Mouse (Mus musculus): ENCODE measurements around the gene Gm7903. TPM values are rescaled to one million over a fixed set of nuclear protein-coding genes. Genes with fewer than 3 reads are reported as not detected.
"Not testable (repeated sequence)": the region's sequence is repeated elsewhere in the genome, so short reads cannot be mapped to it uniquely, and the experiment has no call there.

Gene Gm7903
- polyA plus RNA-seq (2016; fragmentation: Nextera tagmentation; extraction: Ambion mirVana) = not detected in 2 replicates

DNA sequence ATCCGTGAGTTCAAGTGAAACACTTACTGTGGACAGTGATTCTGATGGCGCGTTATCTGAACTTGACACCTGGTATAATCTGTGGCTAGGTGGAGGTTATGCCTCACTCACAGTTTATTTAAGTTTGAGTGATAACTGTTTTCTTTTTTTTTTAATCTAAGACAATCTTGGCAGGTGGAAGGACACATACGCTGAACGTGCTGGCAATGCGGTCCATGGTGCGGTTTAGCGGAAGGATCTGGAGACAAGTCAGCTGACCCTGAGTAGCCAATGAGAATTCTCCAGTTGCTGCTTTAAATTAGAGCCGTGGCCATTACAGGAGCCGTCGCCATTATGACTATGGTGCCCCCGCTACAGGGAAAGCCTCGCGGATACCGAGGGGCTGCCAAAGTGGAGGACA is at the start of gene Gm7903:
Gene Gm7903 (plus strand): TSS at position 301 of the 400 bp plus-strand sequence.
- H3K27me3 ChIP-seq (ENCODE audit: low read depth, poor library complexity, severe bottlenecking); H3K9me3 ChIP-seq (replicated peaks); H3K4me3 ChIP-seq; H3K27ac ChIP-seq; H3K4me1 ChIP-seq; DNase-seq (ENCODE audit: low spot score); H3K36me3 ChIP-seq: not testable (repeated sequence)
- WGBS = no CpG with 5 or more reads among the region's 15 CpGs

DNA sequence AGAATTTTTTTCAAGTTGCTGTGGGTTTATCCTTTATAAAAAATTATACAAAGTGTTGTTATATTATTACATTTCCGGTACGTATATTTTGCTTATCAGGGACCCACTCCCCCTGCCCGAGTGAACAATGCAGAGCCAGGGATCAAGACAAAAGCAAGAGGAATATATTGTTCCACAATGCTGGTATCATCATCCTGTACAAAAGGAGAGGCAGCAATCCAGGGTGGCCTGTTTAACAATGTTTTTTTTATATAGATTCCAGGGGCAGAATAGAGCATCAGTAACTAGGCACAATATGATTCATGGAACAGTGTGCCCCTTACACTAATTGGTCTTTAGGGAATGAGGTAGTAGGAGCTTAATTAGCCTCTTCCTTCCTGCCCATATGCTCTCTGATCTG is 30.1 kb upstream of the Gm7903 start:
- H3K4me3 ChIP-seq; DNase-seq (ENCODE audit: low spot score); H3K9me3 ChIP-seq (replicated peaks); H3K4me1 ChIP-seq; H3K27me3 ChIP-seq (ENCODE audit: low read depth, poor library complexity, severe bottlenecking); H3K27ac ChIP-seq; H3K36me3 ChIP-seq: not testable (repeated sequence)
- WGBS = no CpG with 5 or more reads among the region's 3 CpGs

DNA sequence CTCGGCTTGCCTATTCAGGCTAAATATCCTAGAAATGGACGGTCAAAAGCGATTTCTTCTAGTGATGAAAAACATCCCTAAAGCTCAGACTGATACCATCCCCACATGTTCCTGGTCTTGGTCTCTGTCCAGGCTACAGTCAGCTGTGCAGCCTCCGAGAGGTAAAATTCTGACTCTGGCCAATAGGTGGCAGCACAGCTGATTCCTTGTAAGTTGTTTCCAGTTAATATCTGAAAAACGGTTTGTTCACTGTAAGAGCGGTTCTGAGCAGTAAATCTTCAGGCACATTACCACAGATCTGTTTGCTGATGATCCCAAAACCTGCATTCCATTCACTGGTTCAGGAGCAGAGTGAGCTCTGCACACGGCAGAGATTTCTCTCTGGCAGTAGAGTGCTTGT is 12.4 kb upstream of the Gm7903 start:
- H3K27me3 ChIP-seq (ENCODE audit: low read depth, poor library complexity, severe bottlenecking); H3K4me1 ChIP-seq; DNase-seq (ENCODE audit: low spot score); H3K27ac ChIP-seq; H3K9me3 ChIP-seq (replicated peaks); H3K36me3 ChIP-seq; H3K4me3 ChIP-seq: not testable (repeated sequence)
- 56% methylated on average over 4 of the region's 7 CpGs for WGBS

DNA sequence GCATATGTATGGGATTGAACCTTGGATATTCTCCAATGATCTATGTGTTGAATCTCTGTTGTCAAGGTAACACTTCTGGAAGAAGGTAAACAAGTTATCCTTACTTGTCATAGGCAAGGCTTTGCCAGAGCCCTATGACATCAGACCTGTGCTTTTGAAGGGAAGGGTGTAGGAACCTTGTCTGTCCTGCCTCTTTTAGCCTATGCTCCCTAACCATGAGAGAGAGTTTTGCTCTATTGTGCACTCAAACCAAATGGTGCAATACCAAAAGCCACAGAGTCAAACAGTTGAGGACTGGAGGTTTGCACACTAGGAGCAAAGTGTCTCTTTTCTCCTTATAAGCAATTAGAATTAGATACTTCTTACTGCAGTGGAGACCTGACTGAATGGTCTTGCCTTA is 11.8 kb upstream of the Gm7903 start:
- not testable (repeated sequence) for H3K4me3 ChIP-seq; H3K27me3 ChIP-seq (ENCODE audit: low read depth, poor library complexity, severe bottlenecking); H3K9me3 ChIP-seq (replicated peaks); H3K4me1 ChIP-seq; H3K27ac ChIP-seq; DNase-seq (ENCODE audit: low spot score); H3K36me3 ChIP-seq

DNA sequence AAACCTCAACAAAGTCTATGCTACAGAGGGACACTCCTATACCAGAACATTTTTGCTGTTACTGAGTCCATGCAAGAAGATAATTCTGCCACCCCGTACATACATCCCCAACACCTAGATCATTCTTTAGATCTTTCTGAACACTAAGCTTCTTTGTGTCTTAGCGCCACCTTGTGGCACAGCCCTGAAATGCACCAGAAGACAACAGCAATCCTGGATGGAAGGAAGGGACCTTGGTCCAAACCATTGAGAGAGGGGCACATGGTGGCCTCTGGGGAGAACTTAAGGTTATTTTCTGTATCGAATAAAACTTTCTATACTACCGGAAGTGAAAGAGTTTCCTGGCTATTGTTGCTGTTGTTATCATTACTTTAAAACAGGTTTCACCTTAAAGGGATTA is 11.2 kb upstream of the Gm7903 start:
- not testable (repeated sequence) for H3K36me3 ChIP-seq

DNA sequence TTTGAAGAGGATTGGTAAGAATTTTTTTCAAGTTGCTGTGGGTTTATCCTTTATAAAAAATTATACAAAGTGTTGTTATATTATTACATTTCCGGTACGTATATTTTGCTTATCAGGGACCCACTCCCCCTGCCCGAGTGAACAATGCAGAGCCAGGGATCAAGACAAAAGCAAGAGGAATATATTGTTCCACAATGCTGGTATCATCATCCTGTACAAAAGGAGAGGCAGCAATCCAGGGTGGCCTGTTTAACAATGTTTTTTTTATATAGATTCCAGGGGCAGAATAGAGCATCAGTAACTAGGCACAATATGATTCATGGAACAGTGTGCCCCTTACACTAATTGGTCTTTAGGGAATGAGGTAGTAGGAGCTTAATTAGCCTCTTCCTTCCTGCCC is 30.5 kb downstream of the Gm7903 start:
- DNase-seq (ENCODE audit: low spot score); H3K9me3 ChIP-seq (replicated peaks); H3K27ac ChIP-seq; H3K4me3 ChIP-seq; H3K27me3 ChIP-seq (ENCODE audit: low read depth, poor library complexity, severe bottlenecking); H3K4me1 ChIP-seq; H3K36me3 ChIP-seq: not testable (repeated sequence)
- no CpG with 5 or more reads among the region's 3 CpGs for WGBS

More for the DNA sequence above, 11.2 kb upstream of the Gm7903 start:
- not testable (repeated sequence) for H3K9me3 ChIP-seq (replicated peaks); H3K4me3 ChIP-seq; H3K4me1 ChIP-seq; DNase-seq (ENCODE audit: low spot score); H3K27me3 ChIP-seq (ENCODE audit: low read depth, poor library complexity, severe bottlenecking); H3K27ac ChIP-seq
- no CpG with 5 or more reads among the region's 4 CpGs for WGBS

DNA sequence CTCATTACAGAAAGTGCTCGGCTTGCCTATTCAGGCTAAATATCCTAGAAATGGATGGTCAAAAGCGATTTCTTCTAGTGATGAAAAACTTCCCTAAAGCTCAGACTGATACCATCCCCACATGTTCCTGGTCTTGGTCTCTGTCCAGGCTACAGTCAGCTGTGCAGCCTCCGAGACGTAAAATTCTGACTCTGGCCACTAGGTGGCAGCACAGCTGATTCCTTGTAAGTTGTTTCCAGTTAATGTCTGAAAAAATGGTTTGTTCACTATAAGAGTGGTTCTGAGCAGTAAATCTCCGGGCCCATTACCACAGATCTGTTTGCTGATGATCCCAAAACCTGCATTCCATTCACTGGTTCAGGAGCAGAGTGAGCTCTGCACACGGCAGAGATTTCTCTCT is 48.3 kb downstream of the Gm7903 start:
- no CpG with 5 or more reads among the region's 6 CpGs for WGBS
- not testable (repeated sequence) for H3K9me3 ChIP-seq (replicated peaks); H3K27me3 ChIP-seq (ENCODE audit: low read depth, poor library complexity, severe bottlenecking); H3K4me3 ChIP-seq; H3K4me1 ChIP-seq; DNase-seq (ENCODE audit: low spot score); H3K36me3 ChIP-seq; H3K27ac ChIP-seq

DNA sequence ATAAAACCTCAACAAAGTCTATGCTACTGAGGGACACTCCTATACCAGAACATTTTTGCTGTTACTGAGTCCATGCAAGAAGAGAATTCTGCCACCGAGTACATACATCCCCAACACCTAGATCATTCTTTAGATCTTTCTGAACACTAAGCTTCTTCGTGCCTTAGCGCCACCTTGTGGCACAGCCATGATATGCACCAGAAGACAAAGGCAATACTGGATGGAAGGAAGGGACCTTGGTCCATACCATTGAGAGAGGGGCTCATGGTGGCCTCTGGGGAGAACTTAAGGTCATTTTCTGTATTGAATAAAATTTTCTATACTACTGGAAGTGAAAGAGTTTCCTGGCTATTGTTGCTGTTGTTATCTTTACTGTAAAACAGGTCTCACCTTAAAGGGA is 49.5 kb downstream of the Gm7903 start:
- not testable (repeated sequence) for DNase-seq (ENCODE audit: low spot score); H3K36me3 ChIP-seq; H3K4me3 ChIP-seq; H3K27me3 ChIP-seq (ENCODE audit: low read depth, poor library complexity, severe bottlenecking); H3K27ac ChIP-seq; H3K4me1 ChIP-seq; H3K9me3 ChIP-seq (replicated peaks)
- no CpG with 5 or more reads among the region's 3 CpGs for WGBS

Other genes starting within 250 kb of the Gm7903 start
- 0.18 and 0.68 TPM in 2 replicates for gene Tceal6, start 223.1 kb upstream of the Gm7903 start, polyA plus RNA-seq (2016; fragmentation: Nextera tagmentation; extraction: Ambion mirVana)
- not detected in 2 replicates for gene Pramel3, start 131.5 kb upstream of the Gm7903 start, polyA plus RNA-seq (2016; fragmentation: Nextera tagmentation; extraction: Ambion mirVana)
- gene Gm5128, start 60.6 kb upstream of the Gm7903 start, polyA plus RNA-seq (2016; fragmentation: Nextera tagmentation; extraction: Ambion mirVana) = not detected in 2 replicates
- gene AV320801, start 60.8 kb downstream of the Gm7903 start, polyA plus RNA-seq (2016; fragmentation: Nextera tagmentation; extraction: Ambion mirVana) = not detected in 2 replicates
- not detected in 2 replicates for gene Nxf7, start 164.9 kb downstream of the Gm7903 start, polyA plus RNA-seq (2016; fragmentation: Nextera tagmentation; extraction: Ambion mirVana)
- gene Prame, start 193.9 kb downstream of the Gm7903 start, polyA plus RNA-seq (2016; fragmentation: Nextera tagmentation; extraction: Ambion mirVana) = not detected in 2 replicates